Mouse (Mus musculus) frontal cortex, postnatal 14 days (tissue): ENCODE measurements around the gene Clpsl2.

ENCODE experiments used
- DNase-seq, 2 experiments: peaks; one replicate each; pipeline ENCODE4 v3.0.0; 2022; ENCODE audit warnings: low spot score in 2 of 2

Clpsl2 gene

DNA sequence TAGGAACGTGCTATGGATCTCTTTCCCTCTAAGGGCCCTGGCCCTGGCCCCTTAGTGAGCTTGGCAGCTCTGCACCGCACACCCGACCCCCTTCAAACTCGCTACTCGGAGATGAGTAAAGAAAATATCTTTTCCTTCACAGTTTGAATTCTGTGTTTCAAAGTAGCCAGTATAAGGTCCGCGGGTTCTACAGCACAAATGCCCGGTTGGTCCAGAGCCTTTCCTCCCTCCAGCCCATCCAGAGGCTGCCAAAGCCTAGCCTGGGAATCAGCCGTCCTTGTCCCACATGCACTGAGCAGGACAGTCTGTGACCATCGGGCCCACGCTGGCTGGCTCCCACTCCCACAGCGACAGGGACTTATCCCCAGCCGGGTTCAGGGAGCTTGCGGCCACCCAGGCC lies at the start of gene Clpsl2:
Gene Clpsl2, plus strand, starts transcription at position 301 of the 400 bp plus-strand sequence.
- DNase-seq: no peak

GRCm38 (mm10) chr17:28500465-28500864 lies 48.7 kb upstream of the Clpsl2 start:
- DNase-seq: no peak

GRCm38 (mm10) chr17:28502196-28502821 lies 46.9 kb upstream of the Clpsl2 start:
- no peak for DNase-seq

DNA sequence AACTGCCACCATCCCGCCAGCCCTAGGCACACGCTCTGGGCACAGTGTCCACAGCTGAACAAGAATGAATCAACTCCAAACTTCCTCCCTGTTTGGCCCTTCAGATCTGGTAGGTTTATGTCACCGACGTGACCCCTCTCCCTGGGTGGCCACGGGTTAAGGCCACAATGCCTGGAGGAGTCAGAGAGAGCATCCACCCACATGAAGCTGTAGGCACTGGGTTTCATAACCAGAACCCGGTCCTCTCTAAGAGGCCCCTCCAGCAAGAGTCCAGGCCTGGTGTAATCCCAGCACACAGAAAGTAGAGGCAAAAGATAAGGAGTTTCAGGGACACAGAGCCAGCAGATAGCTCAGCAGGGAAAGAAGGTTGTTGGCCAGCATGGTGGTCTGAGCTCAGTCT lies 45.0 kb upstream of the Clpsl2 start:
- DNase-seq: no peak

DNA sequence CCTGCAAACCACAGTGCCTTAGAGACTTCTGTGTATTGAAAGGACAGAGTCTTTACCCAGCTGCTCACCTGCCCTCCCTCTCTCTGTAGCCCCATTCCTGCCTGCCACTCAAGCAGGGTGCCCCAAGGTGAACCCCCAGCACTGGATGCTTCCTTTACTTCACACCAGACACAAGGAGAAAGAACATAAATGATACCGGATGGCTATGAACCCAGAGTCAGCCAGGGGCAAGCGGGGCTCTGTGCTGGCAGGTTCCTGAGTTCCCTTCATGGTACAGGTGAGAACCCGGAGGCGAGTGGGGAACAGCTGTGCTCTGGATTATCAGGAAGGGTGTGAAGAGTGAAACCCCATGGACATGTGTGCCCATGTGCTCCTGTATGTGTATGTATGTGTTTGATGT lies 43.6 kb upstream of the Clpsl2 start:
- DNase-seq: no peak

GRCm38 (mm10) chr17:28506895-28507294 lies 42.3 kb upstream of the Clpsl2 start:
- DNase-seq: no peak

DNA sequence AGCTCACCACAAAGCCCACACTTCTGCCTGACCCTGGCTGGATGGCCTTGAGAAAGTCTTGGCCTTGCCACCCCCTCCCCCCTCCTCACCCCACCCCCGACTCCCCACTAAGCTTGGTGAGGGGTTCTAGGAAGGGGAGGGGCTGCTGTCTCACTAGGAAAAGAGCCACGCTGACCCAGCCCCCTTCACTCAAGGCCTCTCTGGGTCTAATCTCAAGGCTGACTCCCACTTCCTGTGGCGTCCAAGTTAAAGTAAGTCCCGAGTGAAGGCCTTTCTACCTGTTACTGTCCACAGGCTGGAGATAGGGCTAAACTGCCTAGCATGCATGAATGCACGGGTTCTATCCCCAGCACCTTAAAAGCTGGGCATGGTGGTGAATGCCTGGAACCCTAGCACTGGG lies 41.7 kb upstream of the Clpsl2 start:
- DNase-seq: no peak

DNA sequence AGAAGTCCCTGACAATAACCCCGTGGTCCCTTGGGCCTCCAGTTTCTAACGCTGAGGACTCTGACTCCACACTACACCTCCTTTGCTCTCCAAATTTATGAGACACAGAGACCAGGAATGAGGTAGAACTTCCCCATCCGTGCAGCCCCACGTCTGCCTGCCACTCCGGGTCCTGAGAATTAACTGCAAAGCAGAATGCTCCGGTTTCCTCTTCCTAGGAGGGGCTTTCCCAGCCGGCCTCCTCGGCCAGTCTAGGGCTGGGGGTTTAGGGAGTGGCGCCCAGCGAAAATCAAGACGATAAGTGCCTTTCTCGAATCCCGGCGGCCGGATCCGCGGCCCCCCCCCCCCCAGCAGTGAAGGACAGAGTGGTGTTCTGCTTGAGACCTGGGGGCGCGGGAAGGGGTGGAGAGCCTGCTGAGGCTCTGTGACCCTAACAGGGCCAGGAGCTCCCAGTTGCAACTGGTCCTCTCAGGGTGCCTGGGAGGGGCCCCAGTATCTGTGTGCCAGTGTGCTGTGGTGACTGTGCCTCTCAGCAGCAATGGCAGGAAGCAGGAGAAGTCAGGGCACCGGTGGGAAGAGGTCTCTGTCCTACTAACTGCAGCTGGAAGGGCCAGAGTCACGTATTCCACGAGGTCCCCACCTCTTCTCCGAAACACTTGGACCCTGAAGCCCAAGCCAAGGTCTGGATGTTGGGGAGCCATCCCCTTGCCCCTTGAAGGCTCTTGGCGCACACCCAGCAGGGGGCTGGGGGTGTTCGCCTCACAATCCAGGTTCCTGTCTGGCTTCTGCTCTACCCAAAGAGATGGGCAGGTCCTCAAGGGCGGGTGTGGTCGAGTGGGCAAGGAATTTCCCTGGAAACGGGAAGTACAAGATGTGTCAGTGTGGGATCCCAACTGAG lies 38.5 kb upstream of the Clpsl2 start:
- DNase-seq: no peak

DNA sequence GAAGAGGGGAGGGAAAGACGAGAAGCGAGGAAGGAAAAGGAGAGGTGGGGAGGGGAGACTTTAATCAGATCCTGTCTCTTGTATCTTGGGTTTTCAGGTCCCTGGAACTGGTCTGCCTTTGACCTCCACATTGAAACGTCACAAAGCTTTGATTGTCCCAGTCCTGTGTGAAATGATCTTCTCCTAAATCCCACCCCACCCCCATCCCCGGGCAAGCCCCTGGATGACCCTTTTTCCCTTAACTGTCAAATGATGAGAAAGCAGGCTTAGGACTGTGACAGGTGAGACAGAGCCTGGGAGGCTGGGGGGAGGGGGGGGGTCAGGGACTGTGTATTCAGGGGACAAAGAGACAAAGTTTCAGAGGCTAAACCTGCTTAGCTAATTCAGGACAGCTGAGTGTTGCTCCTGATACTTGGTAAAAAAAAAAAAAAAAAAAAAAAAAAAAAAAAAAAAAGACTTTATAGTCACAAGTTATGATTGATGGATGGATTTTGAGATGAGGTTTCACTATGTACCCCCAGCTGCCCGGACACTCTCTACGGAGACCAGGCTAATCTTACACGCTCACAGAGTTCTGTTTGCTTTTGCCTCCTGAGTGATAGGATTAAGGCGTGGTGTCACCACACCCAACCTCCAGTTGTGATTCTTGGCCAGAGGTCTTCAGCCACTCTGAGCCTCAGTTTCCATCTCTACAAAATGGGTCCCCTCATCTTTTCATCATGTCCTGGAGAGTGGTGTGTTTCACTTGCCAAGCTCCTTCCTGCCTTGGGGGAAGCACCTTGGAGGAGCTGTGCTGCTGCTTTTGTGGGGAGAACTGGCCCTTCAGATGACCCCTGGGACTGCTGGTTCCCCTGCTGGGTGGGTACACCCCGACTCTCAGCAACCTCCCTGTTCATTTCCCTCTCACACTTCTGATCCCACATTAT lies 37.3 kb upstream of the Clpsl2 start:
- DNase-seq: no peak

- no peak for DNase-seq
These were observed 36.5 kb upstream of the Clpsl2 start for GRCm38 (mm10) chr17:28512696-28513095.

DNA sequence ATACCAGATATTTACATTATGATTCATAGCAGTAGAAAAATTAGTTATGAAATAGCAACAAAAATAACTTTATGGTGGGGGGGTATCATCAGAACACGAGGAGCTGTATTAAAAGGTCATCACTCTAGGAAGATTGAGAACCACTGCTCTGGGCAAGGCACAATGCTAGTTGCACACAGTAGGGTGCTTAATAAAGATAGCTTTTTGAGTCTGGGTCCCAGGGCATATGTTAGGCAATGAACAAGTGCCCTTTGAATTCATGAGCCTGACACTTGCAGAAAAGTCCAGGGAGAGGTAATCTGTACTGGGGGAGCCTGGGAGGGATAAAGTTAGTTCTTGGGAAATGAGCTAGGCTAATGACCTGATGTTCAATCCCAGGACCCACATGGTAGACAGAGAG lies 35.9 kb upstream of the Clpsl2 start:
- DNase-seq: no peak

- no peak for DNase-seq
These were observed 35.4 kb upstream of the Clpsl2 start for GRCm38 (mm10) chr17:28513844-28514243.

- no peak for DNase-seq
These were observed 34.7 kb upstream of the Clpsl2 start for GRCm38 (mm10) chr17:28514555-28514954.

- no peak for DNase-seq
These were observed 33.5 kb upstream of the Clpsl2 start for GRCm38 (mm10) chr17:28515431-28516341.

- DNase-seq: no peak
These were observed 32.3 kb upstream of the Clpsl2 start for GRCm38 (mm10) chr17:28516881-28517280.

- DNase-seq: peak in 1 of 2 experiments; percentile 48
These were observed 31.7 kb upstream of the Clpsl2 start, which contains the start of gene Fkbp5 for GRCm38 (mm10) chr17:28517441-28517955. Gene Fkbp5, minus strand, starts transcription at chr17:28517527.

GRCm38 (mm10) chr17:28517956-28518614 lies 31.1 kb upstream of the Clpsl2 start:
- DNase-seq: peak; percentile 71 to 77

- no peak for DNase-seq
These were observed 30.6 kb upstream of the Clpsl2 start for GRCm38 (mm10) chr17:28518615-28519071.

GRCm38 (mm10) chr17:28519827-28520226 lies 29.4 kb upstream of the Clpsl2 start:
- DNase-seq: no peak

GRCm38 (mm10) chr17:28520561-28520960 lies 28.6 kb upstream of the Clpsl2 start:
- DNase-seq: no peak
